Mouse (Mus musculus) midbrain, postnatal 0 days (tissue): ENCODE results near the gene Vmn1r131. TPM values are rescaled to one million over a fixed set of nuclear protein-coding genes. Genes with fewer than 3 reads are reported as not detected.
"Not testable (repeated sequence)": the region's sequence is repeated elsewhere in the genome, so short reads cannot be mapped to it uniquely, and the experiment has no call there.

Experiments used
- ATAC-seq: fragments of 200-750 bp; cut with Nextera tagmentation; 2 replicates; pipeline ENCODE4 v1.8.0; 2017; ENCODE audit warnings: moderate number of reproducible peaks, mild to moderate bottlenecking, moderate TSS enrichment, moderate library complexity; ENCODE audit not compliant: low FRiP score
- DNase-seq: peaks from one replicate; pipeline ENCODE4 v3.0.0-alpha.2; 2015; ENCODE audit warnings: low spot score
- H3K27ac ChIP-seq: fragments of 300-500 bp; sonication (generic); 2 replicates; pipeline ENCODE4 v1.5.1; 2014; ENCODE audit warnings: low read depth, mild to moderate bottlenecking, low read length, mixed read lengths
- H3K27me3 ChIP-seq: fragments of 300-500 bp; sonication (generic); 2 replicates; pipeline ENCODE4 v1.6.1; 2014; ENCODE audit warnings: low read length, control low read depth, mixed read lengths; ENCODE audit not compliant: insufficient read depth
- H3K36me3 ChIP-seq: fragments of 300-500 bp; sonication (generic); 2 replicates; pipeline ENCODE4 v1.6.1; 2014; ENCODE audit warnings: low read length, control low read depth, mixed read lengths; ENCODE audit not compliant: insufficient read depth
- H3K4me1 ChIP-seq: fragments of 300-500 bp; sonication (generic); 2 replicates; pipeline ENCODE4 v1.6.1; 2014; ENCODE audit warnings: mild to moderate bottlenecking, control low read depth, antibody characterized with exemption, low read length, mixed read lengths; ENCODE audit not compliant: insufficient read depth
- H3K4me2 ChIP-seq: fragments of 300-500 bp; sonication (generic); 2 replicates; pipeline ENCODE4 v1.6.1; 2014; ENCODE audit warnings: low read depth, mild to moderate bottlenecking, low read length, mixed read lengths; ENCODE audit not compliant: poor library complexity, severe bottlenecking
- H3K4me3 ChIP-seq: fragments of 300-500 bp; sonication (generic); 2 replicates; pipeline ENCODE4 v1.5.1; 2014; ENCODE audit warnings: low read depth, mild to moderate bottlenecking, low read length, moderate library complexity
- H3K9ac ChIP-seq: fragments of 300-500 bp; sonication (generic); replicated peaks from 2 replicates; pipeline ENCODE4 v1.6.1; 2014; ENCODE audit warnings: mild to moderate bottlenecking, low read length, moderate library complexity, mixed read lengths; ENCODE audit not compliant: poor library complexity, severe bottlenecking
- H3K9me3 ChIP-seq: fragments of 300-500 bp; sonication (generic); 2 replicates; pipeline ENCODE4 v1.6.1; 2016; ENCODE audit warnings: low read length, control low read depth
- WGBS: fragments of 180-500 bp; shearing (Covaris S2); extraction: QIAGEN DNeasy Blood & Tissue Kit; methylation state at CpG from one replicate; pipeline ENCODE4 v1.1.7; 2014; 5-methylcytosine and 5-hydroxymethylcytosine counted together
- polyA plus RNA-seq: library from polyadenylated mRNA; unstranded; fragments of >200 nt; fragmentation: Nextera tagmentation; extraction: Ambion mirVana; gene quantifications from 2 replicates; pipeline ENCODE4 v1.2.1, GENCODE M21; 2015
- total RNA-seq: library from RNA; depleted of rRNA; stranded (reverse); fragments of >200 nt; gene quantifications from 2 replicates; pipeline ENCODE4 v1.2.3, GENCODE M21; 2014; rRNA removed

The Vmn1r131 gene
- total RNA-seq (not detected in 2 replicates), polyA plus RNA-seq (not detected in 2 replicates)

DNA sequence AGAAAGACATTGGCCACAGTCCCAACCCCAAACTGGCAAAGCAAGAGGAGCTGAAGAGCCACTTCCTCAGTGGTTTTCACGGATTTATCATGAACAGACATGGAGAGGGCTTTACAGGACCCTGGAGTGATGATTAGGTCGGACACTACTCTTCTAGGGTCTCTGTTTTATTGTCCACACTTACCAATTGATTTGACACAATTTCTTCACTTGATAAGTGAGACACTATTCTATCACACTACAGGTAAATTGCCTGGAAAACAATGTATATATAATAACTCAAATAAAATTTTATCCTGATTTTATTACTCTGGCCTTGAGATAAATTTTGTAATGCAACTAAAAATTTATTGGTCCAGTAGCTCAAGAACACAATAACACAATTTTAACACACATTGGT lies at the start of gene Vmn1r131:
Gene Vmn1r131, minus strand, starts transcription at position 101 of the 400 bp plus-strand sequence.
- H3K4me1 ChIP-seq, H3K4me3 ChIP-seq, ATAC-seq, H3K27ac ChIP-seq, H3K4me2 ChIP-seq, H3K36me3 ChIP-seq, H3K9me3 ChIP-seq, H3K9ac ChIP-seq, DNase-seq, H3K27me3 ChIP-seq: not testable (repeated sequence)
- no CpG with 5 or more reads among the region's 2 CpGs for WGBS

DNA sequence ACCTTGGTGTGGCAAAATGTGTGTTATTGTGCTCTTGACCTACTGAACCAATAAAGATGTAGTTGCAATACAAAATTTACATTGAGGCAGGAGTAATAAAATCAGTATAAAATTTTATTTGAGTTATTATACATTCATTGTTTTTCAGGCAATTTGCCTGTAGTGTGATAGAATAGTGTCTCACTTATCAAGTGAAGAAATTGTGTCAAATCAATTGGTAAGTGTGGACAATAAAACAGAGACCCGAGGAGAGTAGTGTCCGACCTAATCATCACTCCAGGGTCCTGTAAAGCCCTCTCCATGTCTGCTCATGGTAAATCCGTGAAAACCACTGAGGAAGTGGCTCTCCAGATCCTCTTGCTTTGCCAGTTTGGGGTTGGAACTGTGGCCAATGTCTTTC lies 34.4 kb downstream of the Vmn1r131 start, which contains the start of gene Vmn1r130:
Gene Vmn1r130, plus strand, starts transcription at position 301 of the 400 bp plus-strand sequence.
- H3K36me3 ChIP-seq, ATAC-seq, H3K4me2 ChIP-seq, H3K4me1 ChIP-seq, H3K4me3 ChIP-seq, H3K27ac ChIP-seq, H3K9ac ChIP-seq, H3K9me3 ChIP-seq, H3K27me3 ChIP-seq, DNase-seq: not testable (repeated sequence)
- WGBS, result no CpG with 5 or more reads among the region's 3 CpGs

Other genes starting within 250 kb of the Vmn1r131 start
- not detected in 2 replicates for gene Vmn1r126, start 244.6 kb downstream of the Vmn1r131 start, total RNA-seq
- gene Vmn1r126, start 244.6 kb downstream of the Vmn1r131 start, polyA plus RNA-seq, result not detected in 2 replicates
- gene Vmn1r127, start 226.2 kb downstream of the Vmn1r131 start, total RNA-seq, result not detected in 2 replicates
- gene Vmn1r127, start 226.2 kb downstream of the Vmn1r131 start, polyA plus RNA-seq, result not detected in 2 replicates
- not detected in 2 replicates for gene Vmn1r128, start 196.7 kb downstream of the Vmn1r131 start, total RNA-seq
- gene Vmn1r128, start 196.7 kb downstream of the Vmn1r131 start, polyA plus RNA-seq, result not detected in 2 replicates
- gene Vmn1r129, start 184.8 kb downstream of the Vmn1r131 start, total RNA-seq, result not detected in 2 replicates
- not detected in 2 replicates for gene Vmn1r129, start 184.8 kb downstream of the Vmn1r131 start, polyA plus RNA-seq
- not detected in 2 replicates for gene Gm6882, start 113.3 kb downstream of the Vmn1r131 start, total RNA-seq
- not detected in 2 replicates for gene Gm6882, start 113.3 kb downstream of the Vmn1r131 start, polyA plus RNA-seq
- not detected in 2 replicates for gene Vmn1r130, start 34.3 kb downstream of the Vmn1r131 start, total RNA-seq
- not detected in 2 replicates for gene Vmn1r130, start 34.3 kb downstream of the Vmn1r131 start, polyA plus RNA-seq
- not detected in 2 replicates for gene Vmn1r132, start 68.0 kb upstream of the Vmn1r131 start, total RNA-seq
- not detected in 2 replicates for gene Vmn1r132, start 68.0 kb upstream of the Vmn1r131 start, polyA plus RNA-seq
- not detected in 2 replicates for gene Gm4175, start 215.4 kb upstream of the Vmn1r131 start, total RNA-seq
- not detected in 2 replicates for gene Gm4175, start 215.4 kb upstream of the Vmn1r131 start, polyA plus RNA-seq